Mouse (Mus musculus) bone marrow, adult 2 months (tissue): ENCODE results near the gene Ciart. TPM values are rescaled to one million over a fixed set of nuclear protein-coding genes. Genes with fewer than 3 reads are reported as not detected.

ENCODE experiments used
- H3K27ac ChIP-seq: fragments of 200-500 bp; 2 replicates; pipeline ENCODE4 v1.5.1; 2012; ENCODE audit warnings: low read depth, mild to moderate bottlenecking, control low read depth, inconsistent platforms, low read length; ENCODE audit not compliant: control insufficient read depth, poor library complexity, insufficient read depth
- H3K4me1 ChIP-seq: fragments of 200-500 bp; 2 replicates; pipeline ENCODE4 v1.6.1; 2011; ENCODE audit warnings: low read length; ENCODE audit not compliant: control insufficient read depth, insufficient read depth
- H3K4me3 ChIP-seq: fragments of 200-500 bp; replicated peaks from 2 replicates; pipeline ENCODE3; 2011; ENCODE audit warnings: mild to moderate bottlenecking, low read depth, low read length, control low read depth; ENCODE audit not compliant: control insufficient read depth
- CTCF ChIP-seq: fragments of 200-500 bp; IDR thresholded peaks from 2 replicates; pipeline ENCODE4 v1.5.1; 2011; ENCODE audit warnings: low read length, control low read depth; ENCODE audit not compliant: control insufficient read depth, insufficient read depth
- POLR2A ChIP-seq: fragments of 200-500 bp; IDR thresholded peaks from 2 replicates; pipeline ENCODE4 v1.6.1; 2011; ENCODE audit warnings: low read depth, mild to moderate bottlenecking, control low read depth, low read length, borderline replicate concordance; ENCODE audit not compliant: control insufficient read depth
- WGBS: fragments of 180-500 bp; shearing (Covaris S2); methylation state at CpG from one replicate; pipeline ENCODE4 v1.1.7; 2018; 5-methylcytosine and 5-hydroxymethylcytosine counted together
- polyA plus RNA-seq: library from polyadenylated mRNA; stranded (reverse); fragments of >200 nt; gene quantifications from 2 replicates; pipeline ENCODE4 v1.2.4, GENCODE M21; 2011; ENCODE audit warnings: low replicate concordance; ENCODE audit not compliant: missing spikeins, insufficient read depth, insufficient read length

Ciart gene
- polyA plus RNA-seq, 1 experiment, result 8.7 TPM

- no peaks in the 10 kb centered on the region for H3K4me1 ChIP-seq
- H3K27ac ChIP-seq, result no peak overlapping the region
- 92% methylated on average over 4 of the region's 4 CpGs for WGBS
- H3K4me3 ChIP-seq, result no peak overlapping the region
- TF ChIP-seq CTCF (no peak), POLR2A (no peak)
Observed at GRCm38 (mm10) chr3:95829053-95829452, 53.0 kb downstream of the Ciart start.

Other genes starting within 250 kb of the Ciart start
- 88.8 and 134 TPM in 2 replicates for gene Mcl1, start 223.5 kb downstream of the Ciart start, polyA plus RNA-seq
- gene Adamtsl4, start 194.3 kb downstream of the Ciart start, polyA plus RNA-seq, result 1.9 and 2.7 TPM in 2 replicates
- 26.4 and 38.2 TPM in 2 replicates for gene Ecm1, start 142.7 kb downstream of the Ciart start, polyA plus RNA-seq
- 28.7 and 65.2 TPM in 2 replicates for gene Tars2, start 122.0 kb downstream of the Ciart start, polyA plus RNA-seq
- 5.7 and 16.4 TPM in 2 replicates for gene Rprd2, start 63.4 kb downstream of the Ciart start, polyA plus RNA-seq
- 49.5 and 55.4 TPM in 2 replicates for gene Prpf3, start 26.4 kb downstream of the Ciart start, polyA plus RNA-seq
- gene Mrps21, start 10.7 kb downstream of the Ciart start, polyA plus RNA-seq, result 80.5 and 81.0 TPM in 2 replicates
- gene BC028528, start 9.8 kb upstream of the Ciart start, polyA plus RNA-seq, result 4.6 and 18.9 TPM in 2 replicates
- gene Aph1a, start 11.7 kb upstream of the Ciart start, polyA plus RNA-seq, result 20.4 and 38.4 TPM in 2 replicates
- gene Car14, start 22.4 kb upstream of the Ciart start, polyA plus RNA-seq, result not detected in 2 replicates
- 275 and 382 TPM in 2 replicates for gene Anp32e, start 47.0 kb upstream of the Ciart start, polyA plus RNA-seq
- 36.1 and 59.2 TPM in 2 replicates for gene Plekho1, start 113.8 kb upstream of the Ciart start, polyA plus RNA-seq
- gene Vps45, start 176.2 kb upstream of the Ciart start, polyA plus RNA-seq, result 11.8 and 20.1 TPM in 2 replicates
- gene Otud7b, start 222.3 kb upstream of the Ciart start, polyA plus RNA-seq, result 14.6 and 22.2 TPM in 2 replicates